Mouse (Mus musculus): ENCODE results near the gene Mdn1. TPM values are rescaled to one million over a fixed set of nuclear protein-coding genes. Genes with fewer than 3 reads are reported as not detected.

Gene Mdn1
- 10 to 100 TPM; 11.2 to 11.4 TPM for total RNA-seq (2023)

GRCm38 (mm10) chr4:32656918-32657662 lies at the start of gene Mdn1:
Gene Mdn1, plus strand, starts transcription at chr4:32657119.

GRCm38 (mm10) chr4:32615034-32615881 lies 41.7 kb upstream of the Mdn1 start, which contains the start of gene Casp8ap2:
Gene Casp8ap2, plus strand, starts transcription at chr4:32615451.

DNA sequence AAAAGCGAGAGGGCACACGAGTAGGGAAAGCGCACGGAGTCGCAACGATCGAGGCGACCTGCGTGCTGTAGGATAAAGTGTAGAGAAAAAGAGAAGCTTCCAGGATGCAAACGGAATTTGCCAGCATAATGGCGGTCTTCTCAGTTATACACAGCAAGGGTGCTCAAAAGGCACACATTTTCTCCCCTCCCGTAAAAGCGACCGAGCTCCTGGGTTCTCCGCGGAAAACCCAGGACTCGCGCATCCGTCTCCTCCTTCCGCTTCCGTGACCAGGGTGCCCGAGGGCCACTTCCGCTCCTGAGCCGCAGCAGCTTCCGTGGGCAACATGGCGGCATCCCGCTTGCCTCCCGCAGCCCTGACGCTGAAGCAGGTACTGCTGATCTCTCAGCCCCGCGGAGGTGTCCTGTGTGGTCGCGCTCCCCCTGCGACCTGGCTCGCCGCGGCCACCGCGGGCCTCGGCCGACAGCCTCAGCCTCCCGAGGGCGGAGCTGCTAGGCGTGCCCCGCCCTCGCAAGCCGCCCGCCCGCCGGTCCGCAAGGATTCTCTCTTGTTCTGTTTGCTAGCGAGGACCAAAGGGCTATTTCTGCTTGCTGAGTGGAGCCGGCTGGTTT lies 143.2 kb downstream of the Mdn1 start, which contains the start of gene Lyrm2:
Lyrm2 (plus strand) TSS at position 288 of the 611 bp plus-strand sequence.

Other genes with a start within 250 kb of the Mdn1 start
- not detected for gene Gja10, start 54.4 kb upstream of the Mdn1 start, total RNA-seq (2023)
- gene Casp8ap2, start 41.7 kb upstream of the Mdn1 start, total RNA-seq (2023) = 10 to 100 TPM; 14.2 to 14.7 TPM
- gene Lyrm2, start 143.1 kb downstream of the Mdn1 start, total RNA-seq (2023) = 10 to 100 TPM; 23.9 to 34.6 TPM